Mouse (Mus musculus): Measurements from ENCODE around the gene Mfsd4b1.

The Mfsd4b1 gene

GRCm38 (mm10) chr10:40024554-40025428 lies at the start of gene Mfsd4b1:
Gene Mfsd4b1, minus strand, starts transcription at chr10:40025268.
- in situ Hi-C loops (cut with MboI; ENCODE audit: low pct_unique_long_range_greater_than_20kb in 1 of 2, low sequenced_read_pairs in 2 of 2, unreplicated experiment in 1 of 2) = no loop called here

GRCm38 (mm10) chr10:40073608-40074007 lies 48.5 kb upstream of the Mfsd4b1 start:
- in situ Hi-C loops (cut with MboI; ENCODE audit: low pct_unique_long_range_greater_than_20kb in 1 of 2, low sequenced_read_pairs in 2 of 2, unreplicated experiment in 1 of 2) = no loop called here

DNA sequence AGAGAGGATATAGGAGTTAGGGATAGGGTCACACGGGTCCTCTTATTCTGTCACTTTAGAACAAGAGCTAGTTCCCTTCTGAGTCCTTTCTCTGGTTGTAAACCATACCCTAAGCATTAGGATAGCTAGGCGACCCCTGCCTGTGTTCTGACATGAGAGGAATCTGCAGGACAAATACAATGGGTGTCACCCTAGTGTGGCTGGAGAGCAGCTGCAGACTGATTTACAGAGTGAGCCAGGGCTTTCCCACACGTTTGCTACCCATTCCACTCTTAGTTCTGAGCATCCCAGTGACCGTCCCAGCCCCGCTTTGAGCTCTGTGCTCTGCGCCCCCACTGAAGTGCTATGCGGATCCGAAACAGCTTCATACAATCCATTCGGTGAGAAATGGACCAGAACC lies 45.6 kb upstream of the Mfsd4b1 start:
- in situ Hi-C loops (cut with MboI; ENCODE audit: low pct_unique_long_range_greater_than_20kb in 1 of 2, low sequenced_read_pairs in 2 of 2, unreplicated experiment in 1 of 2) = no loop called here

DNA sequence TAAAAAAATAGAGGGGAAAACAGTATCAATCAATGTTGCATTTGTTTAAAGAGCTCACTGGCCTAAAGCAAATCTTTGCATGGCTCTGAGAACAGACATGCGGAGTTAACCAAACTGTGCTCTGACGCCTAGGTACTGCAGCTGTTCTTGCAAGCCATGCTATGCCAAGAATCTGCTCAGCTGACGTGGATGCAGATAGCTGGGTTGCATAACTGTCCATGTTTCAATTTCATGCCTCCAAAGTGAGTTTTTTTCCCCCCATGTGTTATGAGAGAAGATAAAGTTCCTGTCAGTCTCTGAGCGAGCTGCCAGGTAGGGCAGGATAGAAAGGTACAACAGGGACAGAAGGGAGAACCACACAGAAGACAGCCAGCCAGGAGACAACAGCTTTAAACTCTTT lies 44.2 kb upstream of the Mfsd4b1 start:
- in situ Hi-C loops (cut with MboI; ENCODE audit: low pct_unique_long_range_greater_than_20kb in 1 of 2, low sequenced_read_pairs in 2 of 2, unreplicated experiment in 1 of 2) = no loop called here

- in situ Hi-C loops (cut with MboI; ENCODE audit: low pct_unique_long_range_greater_than_20kb in 1 of 2, low sequenced_read_pairs in 2 of 2, unreplicated experiment in 1 of 2) = no loop called here
Measured at GRCm38 (mm10) chr10:40068595-40068994, 43.5 kb upstream of the Mfsd4b1 start.

DNA sequence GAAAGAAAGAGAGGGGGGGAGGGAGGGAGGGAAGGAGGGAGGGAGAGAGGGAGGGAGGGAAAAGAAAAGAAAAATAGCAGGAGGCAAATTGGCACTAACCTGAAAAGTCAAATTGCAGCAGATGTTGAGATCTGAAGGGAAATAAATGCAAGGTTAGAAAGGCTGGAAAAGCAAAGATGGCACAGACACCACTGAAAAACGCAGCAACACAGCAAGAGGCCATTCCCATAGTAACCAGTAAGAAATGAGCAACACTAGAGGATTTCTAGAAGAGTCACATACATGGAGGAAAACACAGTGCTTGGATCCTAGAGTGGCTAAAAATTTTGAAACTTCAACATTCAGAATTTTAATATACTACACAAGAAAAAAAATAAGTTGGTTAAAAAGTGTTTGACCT lies 42.5 kb upstream of the Mfsd4b1 start:
- in situ Hi-C loops (cut with MboI; ENCODE audit: low pct_unique_long_range_greater_than_20kb in 1 of 2, low sequenced_read_pairs in 2 of 2, unreplicated experiment in 1 of 2) = no loop called here

DNA sequence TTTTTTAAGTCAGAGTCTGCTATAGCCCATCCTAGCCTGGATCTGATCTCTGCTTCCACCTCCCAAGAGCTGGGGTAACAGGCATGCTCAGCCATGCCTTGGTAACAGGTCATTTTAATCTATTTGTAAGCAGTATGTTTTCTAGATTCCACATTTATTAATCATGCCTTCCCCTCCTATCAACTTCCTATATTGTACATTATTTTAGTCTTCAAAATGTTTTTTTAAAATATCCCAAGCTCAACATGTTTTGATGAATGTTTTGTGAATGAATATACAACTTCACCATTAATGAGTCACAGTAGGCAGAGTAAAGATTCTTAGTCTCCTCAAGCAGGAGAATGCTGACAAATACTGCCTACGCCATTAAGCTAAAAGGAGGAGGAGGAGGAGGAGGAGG lies 42.0 kb upstream of the Mfsd4b1 start:
- in situ Hi-C loops (cut with MboI; ENCODE audit: low pct_unique_long_range_greater_than_20kb in 1 of 2, low sequenced_read_pairs in 2 of 2, unreplicated experiment in 1 of 2) = no loop called here

- in situ Hi-C loops (cut with MboI; ENCODE audit: low pct_unique_long_range_greater_than_20kb in 1 of 2, low sequenced_read_pairs in 2 of 2, unreplicated experiment in 1 of 2) = no loop called here
Measured at GRCm38 (mm10) chr10:40065357-40065756, 40.3 kb upstream of the Mfsd4b1 start.

- in situ Hi-C loops (cut with MboI; ENCODE audit: low pct_unique_long_range_greater_than_20kb in 1 of 2, low sequenced_read_pairs in 2 of 2, unreplicated experiment in 1 of 2) = no loop called here
Measured at GRCm38 (mm10) chr10:40063291-40063890, 38.3 kb upstream of the Mfsd4b1 start.

DNA sequence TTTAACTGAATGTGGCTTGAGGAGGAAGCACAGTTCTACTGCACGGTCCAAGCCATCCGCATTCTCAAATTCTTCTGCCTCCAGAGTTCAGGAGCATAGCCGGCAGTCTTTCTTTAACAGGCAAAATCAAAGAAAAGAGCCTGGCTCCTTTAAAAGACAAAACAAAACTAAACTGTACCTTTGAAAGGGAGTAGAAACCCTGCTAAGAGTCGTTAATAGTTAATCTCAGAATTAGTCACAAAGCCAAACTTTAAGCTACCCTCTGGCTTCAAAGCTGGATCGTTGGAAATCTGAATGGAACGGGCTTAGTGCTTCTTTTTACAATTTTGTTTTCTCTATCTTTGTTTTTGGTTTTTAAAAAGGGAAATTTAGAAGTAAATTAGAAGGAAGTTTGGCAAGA lies 37.7 kb upstream of the Mfsd4b1 start:
- in situ Hi-C loops (cut with MboI; ENCODE audit: low pct_unique_long_range_greater_than_20kb in 1 of 2, low sequenced_read_pairs in 2 of 2, unreplicated experiment in 1 of 2) = no loop called here

DNA sequence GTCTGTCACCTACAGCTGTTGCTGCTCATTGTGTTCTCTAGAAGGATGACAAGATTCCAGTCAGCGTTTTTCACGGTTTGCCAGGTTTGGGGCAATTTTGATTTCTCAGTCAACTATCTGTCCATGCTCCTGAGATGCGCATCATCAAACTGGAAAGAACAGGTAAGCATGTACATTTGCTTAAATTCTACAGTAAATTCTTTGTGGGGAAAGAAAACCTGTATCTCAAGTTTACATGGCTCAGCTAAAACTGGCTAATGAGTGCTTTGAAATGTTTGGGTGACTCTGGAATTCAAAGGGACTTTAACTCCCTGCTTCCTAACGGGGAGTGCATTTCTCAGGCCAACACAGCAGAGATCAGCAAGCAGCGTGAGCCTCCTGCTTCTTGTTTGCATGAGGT lies 36.9 kb upstream of the Mfsd4b1 start:
- in situ Hi-C loops (cut with MboI; ENCODE audit: low pct_unique_long_range_greater_than_20kb in 1 of 2, low sequenced_read_pairs in 2 of 2, unreplicated experiment in 1 of 2) = no loop called here

DNA sequence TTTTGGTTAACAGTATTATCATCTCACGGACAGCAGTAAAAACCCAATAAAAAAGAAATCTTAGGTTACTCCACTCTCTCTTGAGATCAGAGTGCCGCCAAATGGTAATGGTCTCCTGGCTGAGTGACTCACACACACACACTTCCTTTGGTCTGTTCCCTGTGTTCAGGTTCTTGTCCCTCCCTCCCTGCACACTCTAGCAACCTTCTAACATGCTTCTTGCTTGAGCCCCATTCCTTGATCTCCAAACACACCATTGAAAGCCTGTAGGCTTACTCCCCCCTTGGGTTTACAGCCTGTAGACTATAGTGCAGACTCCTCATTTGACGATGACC lies 33.7 kb upstream of the Mfsd4b1 start:
- in situ Hi-C loops (cut with MboI; ENCODE audit: low pct_unique_long_range_greater_than_20kb in 1 of 2, low sequenced_read_pairs in 2 of 2, unreplicated experiment in 1 of 2) = no loop called here

GRCm38 (mm10) chr10:40058062-40058785 lies 33.2 kb upstream of the Mfsd4b1 start:
- in situ Hi-C loops (cut with MboI; ENCODE audit: low pct_unique_long_range_greater_than_20kb in 1 of 2, low sequenced_read_pairs in 2 of 2, unreplicated experiment in 1 of 2) = no loop called here

DNA sequence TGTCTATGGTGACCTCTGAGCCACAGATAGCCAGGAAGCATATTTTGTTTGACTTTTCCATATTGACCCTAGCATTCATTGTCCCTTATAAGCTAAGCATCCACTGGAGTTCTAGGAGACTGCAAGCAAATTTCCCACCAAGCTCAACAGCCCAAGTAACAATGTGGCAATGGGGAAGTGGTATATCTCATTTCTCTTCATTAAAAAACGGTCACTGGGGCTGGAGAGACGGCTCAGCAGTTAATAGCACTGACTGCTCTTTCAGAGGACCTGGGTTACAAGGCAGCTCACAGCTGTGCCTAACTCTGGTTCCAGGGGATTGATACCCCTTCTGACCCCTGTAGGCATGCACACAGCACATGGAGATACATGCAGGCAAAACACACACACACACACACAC lies 32.5 kb upstream of the Mfsd4b1 start:
- in situ Hi-C loops (cut with MboI; ENCODE audit: low pct_unique_long_range_greater_than_20kb in 1 of 2, low sequenced_read_pairs in 2 of 2, unreplicated experiment in 1 of 2) = no loop called here

GRCm38 (mm10) chr10:40054455-40054854 lies 29.4 kb upstream of the Mfsd4b1 start:
- in situ Hi-C loops (cut with MboI; ENCODE audit: low pct_unique_long_range_greater_than_20kb in 1 of 2, low sequenced_read_pairs in 2 of 2, unreplicated experiment in 1 of 2) = no loop called here

- in situ Hi-C loops (cut with MboI; ENCODE audit: low pct_unique_long_range_greater_than_20kb in 1 of 2, low sequenced_read_pairs in 2 of 2, unreplicated experiment in 1 of 2) = no loop called here
Measured at GRCm38 (mm10) chr10:40053896-40054295, 28.8 kb upstream of the Mfsd4b1 start.

DNA sequence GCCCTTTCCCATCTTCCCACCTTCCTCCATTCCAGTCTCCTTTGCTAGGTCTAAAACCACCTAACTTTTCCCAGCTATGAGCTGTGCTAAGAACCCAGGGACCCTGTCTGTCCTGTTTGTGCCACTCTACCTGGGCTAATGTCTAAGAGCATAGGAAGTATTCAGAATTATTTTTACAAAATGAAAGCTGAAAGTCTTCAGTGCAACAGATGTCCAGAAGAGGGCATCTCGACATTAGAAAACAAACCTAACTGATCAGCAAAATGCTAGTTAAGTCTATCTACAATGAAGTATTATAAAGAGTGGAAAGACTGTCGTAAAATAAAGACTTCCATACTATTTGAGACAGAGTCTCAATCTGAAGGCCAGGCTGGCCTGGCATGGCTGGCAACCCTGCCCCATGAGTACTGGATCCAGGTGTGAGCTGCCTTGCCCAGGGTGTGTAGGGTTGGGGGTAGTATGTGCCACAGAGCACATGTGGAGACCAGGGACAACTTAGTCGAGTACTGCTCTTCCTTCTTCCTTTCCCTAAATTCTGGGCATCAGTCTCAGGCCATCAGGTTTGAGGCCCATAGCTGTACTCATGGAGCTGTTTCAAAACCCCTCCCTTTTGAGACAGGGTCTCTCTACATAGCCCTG lies 28.3 kb upstream of the Mfsd4b1 start:
- in situ Hi-C loops (cut with MboI; ENCODE audit: low pct_unique_long_range_greater_than_20kb in 1 of 2, low sequenced_read_pairs in 2 of 2, unreplicated experiment in 1 of 2) = no loop called here

- in situ Hi-C loops (cut with MboI; ENCODE audit: low pct_unique_long_range_greater_than_20kb in 1 of 2, low sequenced_read_pairs in 2 of 2, unreplicated experiment in 1 of 2) = no loop called here
Measured at GRCm38 (mm10) chr10:40051997-40052396, 26.9 kb upstream of the Mfsd4b1 start.

DNA sequence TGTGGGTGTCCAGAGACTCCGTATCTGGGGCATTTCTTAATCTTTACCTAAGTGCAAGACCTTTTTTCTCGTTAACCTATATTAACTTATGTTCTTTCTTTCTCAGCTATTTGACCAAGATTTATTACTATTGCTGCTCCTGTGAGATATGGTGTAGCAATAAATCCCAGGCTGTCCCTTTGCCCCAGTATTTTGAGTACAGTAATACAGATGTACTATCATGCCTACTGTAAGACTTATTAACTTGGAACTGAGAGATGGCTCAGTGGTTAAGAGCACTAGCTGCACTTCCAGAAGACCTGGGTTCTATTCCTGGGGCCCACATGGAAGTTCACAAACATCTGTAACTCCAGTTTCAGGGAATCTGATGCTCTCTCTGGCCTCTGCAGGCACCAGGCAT lies 25.7 kb upstream of the Mfsd4b1 start:
- in situ Hi-C loops (cut with MboI; ENCODE audit: low pct_unique_long_range_greater_than_20kb in 1 of 2, low sequenced_read_pairs in 2 of 2, unreplicated experiment in 1 of 2) = no loop called here

Measured in mouse embryonic stem cell (cell line).